Mouse (Mus musculus) neural tube, embryonic 11.5 days (tissue): ENCODE measurements around the gene Tns1. TPM values are rescaled to one million over a fixed set of nuclear protein-coding genes. Genes with fewer than 3 reads are reported as not detected.

ENCODE experiments used
- ATAC-seq: fragments of 200-750 bp; cut with Nextera tagmentation; 2 replicates; pipeline ENCODE4 v1.8.0; 2017; ENCODE audit warnings: moderate number of reproducible peaks, mild to moderate bottlenecking, moderate TSS enrichment, moderate library complexity; ENCODE audit not compliant: insufficient read depth, low FRiP score, low TSS enrichment
- DNase-seq: peaks from one replicate; pipeline ENCODE4 v3.0.0-alpha.2; 2015; ENCODE audit warnings: low spot score
- H3K27ac ChIP-seq: fragments of 300-500 bp; sonication (generic); 2 replicates; pipeline ENCODE4 v1.5.1; 2014; ENCODE audit warnings: low read depth, mild to moderate bottlenecking, low read length
- H3K27me3 ChIP-seq: fragments of 300-500 bp; sonication (generic); 2 replicates; pipeline ENCODE4 v1.6.1; 2014; ENCODE audit warnings: mild to moderate bottlenecking, low read length, mixed read lengths; ENCODE audit not compliant: control insufficient read depth, insufficient read depth
- H3K36me3 ChIP-seq: fragments of 300-500 bp; sonication (generic); 2 replicates; pipeline ENCODE4 v1.6.1; 2014; ENCODE audit warnings: mild to moderate bottlenecking, low read length, moderate library complexity, mixed read lengths; ENCODE audit not compliant: control insufficient read depth, insufficient read depth
- H3K4me1 ChIP-seq: fragments of 300-500 bp; sonication (generic); 2 replicates; pipeline ENCODE4 v1.6.1; 2014; ENCODE audit warnings: low read length, mixed read lengths; ENCODE audit not compliant: control insufficient read depth, insufficient read depth
- H3K4me2 ChIP-seq: fragments of 300-500 bp; sonication (generic); 2 replicates; pipeline ENCODE4 v1.6.1; 2014; ENCODE audit warnings: low read depth, mild to moderate bottlenecking, moderate library complexity
- H3K4me3 ChIP-seq: fragments of 300-500 bp; sonication (generic); 2 replicates; pipeline ENCODE4 v1.5.1; 2014; ENCODE audit warnings: low read depth, low read length
- H3K9ac ChIP-seq: fragments of 300-500 bp; sonication (generic); 2 replicates; pipeline ENCODE4 v1.6.1; 2014; ENCODE audit warnings: mild to moderate bottlenecking, low read length
- H3K9me3 ChIP-seq: fragments of 300-500 bp; sonication (generic); 2 replicates; pipeline ENCODE4 v1.6.1; 2016; ENCODE audit warnings: low read length; ENCODE audit not compliant: control insufficient read depth
- WGBS: fragments of 180-500 bp; shearing (Covaris S2); extraction: QIAGEN DNeasy Blood & Tissue Kit; methylation state at CpG from one replicate; pipeline ENCODE4 v1.1.7; 2014; 5-methylcytosine and 5-hydroxymethylcytosine counted together
- polyA plus RNA-seq: library from polyadenylated mRNA; unstranded; fragments of >200 nt; fragmentation: Nextera tagmentation; extraction: Ambion mirVana; gene quantifications from 2 replicates; pipeline ENCODE4 v1.2.1, GENCODE M21; 2014

The Tns1 gene
- polyA plus RNA-seq, 1 experiment from 2014 or later, result 17.9 TPM

GRCm38 (mm10) chr1:74066576-74066975 is 57.7 kb downstream of the Tns1 start:
- 91% methylated on average over 3 of the region's 3 CpGs for WGBS
- H3K4me1 ChIP-seq, result peaks cover 11% of the 10 kb centered on the region
- H3K4me3 ChIP-seq, result no peak overlapping the region
- H3K9ac ChIP-seq, result no peak overlapping the region
- no peak overlapping the region for H3K27ac ChIP-seq
- H3K4me2 ChIP-seq, result no peak overlapping the region
- H3K36me3 ChIP-seq, result no peaks in the 10 kb centered on the region
- 0 out of 2 replicates have a peak, but pooled peaks cover 12% of the 10 kb centered on the region for H3K27me3 ChIP-seq
- H3K9me3 ChIP-seq, result no peaks in the 10 kb centered on the region
- DNase-seq (no peak), ATAC-seq (no peak)

DNA sequence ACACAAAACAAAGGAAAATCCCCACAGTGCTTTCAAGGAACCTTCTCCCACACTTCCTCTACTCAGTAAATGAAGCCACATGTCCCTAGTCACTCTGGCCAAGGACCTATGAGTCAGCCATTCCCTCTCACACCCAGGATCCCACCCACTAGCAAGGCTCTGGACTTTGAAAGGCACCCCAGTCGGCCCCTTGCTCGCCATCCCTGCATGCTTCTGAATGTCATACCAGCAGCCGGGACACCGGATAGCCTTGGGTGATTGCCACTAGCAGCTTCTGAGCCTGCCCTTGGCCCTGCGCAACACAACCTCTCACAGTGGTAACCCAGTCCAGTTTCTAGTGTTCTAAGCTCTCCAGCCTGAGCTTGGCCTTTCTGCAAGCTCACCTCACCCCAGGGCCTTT is 58.2 kb downstream of the Tns1 start:
- no peak for ATAC-seq
- DNase-seq, result no peak
- 0 out of 2 replicates have a peak, but pooled peaks cover 12% of the 10 kb centered on the region for H3K27me3 ChIP-seq
- no peak overlapping the region for H3K9ac ChIP-seq
- H3K4me3 ChIP-seq, result no peak overlapping the region
- H3K27ac ChIP-seq, result no peak overlapping the region
- no peak overlapping the region for H3K4me2 ChIP-seq
- H3K36me3 ChIP-seq, result no peaks in the 10 kb centered on the region
- 87% methylated on average over 5 of the region's 5 CpGs for WGBS
- peaks cover 11% of the 10 kb centered on the region for H3K4me1 ChIP-seq
- H3K9me3 ChIP-seq, result no peaks in the 10 kb centered on the region

- Histone ChIP-seq H3K27me3 (no peaks in the 10 kb centered on the region), H3K4me1 (no peaks in the 10 kb centered on the region), H3K4me2 (no peak overlapping the region), H3K9ac (no peak overlapping the region), H3K9me3 (no peaks in the 10 kb centered on the region), H3K4me3 (no peak overlapping the region), H3K27ac (no peak overlapping the region), H3K36me3 (no peaks in the 10 kb centered on the region)
- no peak for DNase-seq
- 83% methylated on average over 6 of the region's 6 CpGs for WGBS
- no peak for ATAC-seq
Measured at GRCm38 (mm10) chr1:74060046-74060445, 64.2 kb downstream of the Tns1 start.

- H3K9ac ChIP-seq, result no peak overlapping the region
- DNase-seq (no peak), ATAC-seq (no peak)
- H3K4me3 ChIP-seq, result no peak overlapping the region
- H3K27me3 ChIP-seq, result no peaks in the 10 kb centered on the region
- H3K4me2 ChIP-seq, result no peak overlapping the region
- no peaks in the 10 kb centered on the region for H3K4me1 ChIP-seq
- no peaks in the 10 kb centered on the region for H3K36me3 ChIP-seq
- H3K9me3 ChIP-seq, result no peaks in the 10 kb centered on the region
- 91% methylated on average over 5 of the region's 5 CpGs for WGBS
- H3K27ac ChIP-seq, result no peak overlapping the region
Measured at GRCm38 (mm10) chr1:74059552-74059951, 64.7 kb downstream of the Tns1 start.

DNA sequence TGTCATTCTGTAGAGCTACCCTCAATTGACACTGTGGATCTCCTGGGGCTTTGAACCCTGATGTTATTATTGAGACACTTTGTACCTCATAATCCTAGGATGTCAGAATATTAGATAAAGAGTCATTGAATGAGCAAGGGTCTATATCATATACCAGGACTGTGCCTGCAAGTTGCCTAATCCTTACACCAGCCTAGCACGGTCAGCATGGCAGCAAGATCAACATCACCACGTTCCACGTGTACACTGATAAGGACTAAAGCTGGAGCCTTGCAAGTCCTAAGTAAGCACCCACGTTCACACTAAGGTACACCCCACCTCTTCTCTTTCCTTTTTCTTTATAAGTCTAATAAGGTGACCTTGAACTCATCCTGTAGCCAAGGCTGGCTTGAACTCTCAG is 65.5 kb downstream of the Tns1 start:
- Histone ChIP-seq H3K9me3 (no peaks in the 10 kb centered on the region), H3K4me1 (no peaks in the 10 kb centered on the region), H3K9ac (no peak overlapping the region), H3K36me3 (no peaks in the 10 kb centered on the region), H3K27ac (no peak overlapping the region), H3K27me3 (no peaks in the 10 kb centered on the region), H3K4me3 (no peak overlapping the region), H3K4me2 (no peak overlapping the region)
- DNase-seq (no peak), ATAC-seq (no peak)
- WGBS, result 90% methylated on average over 4 of the region's 4 CpGs

GRCm38 (mm10) chr1:74058309-74058708 is 65.9 kb downstream of the Tns1 start:
- H3K4me3 ChIP-seq, result no peak overlapping the region
- no peak for ATAC-seq
- no peak overlapping the region for H3K4me2 ChIP-seq
- H3K27me3 ChIP-seq, result no peaks in the 10 kb centered on the region
- H3K9ac ChIP-seq, result no peak overlapping the region
- H3K36me3 ChIP-seq, result no peaks in the 10 kb centered on the region
- no peaks in the 10 kb centered on the region for H3K4me1 ChIP-seq
- H3K9me3 ChIP-seq, result no peaks in the 10 kb centered on the region
- DNase-seq, result no peak
- WGBS, result 82% methylated on average over 4 of the region's 4 CpGs
- no peak overlapping the region for H3K27ac ChIP-seq

DNA sequence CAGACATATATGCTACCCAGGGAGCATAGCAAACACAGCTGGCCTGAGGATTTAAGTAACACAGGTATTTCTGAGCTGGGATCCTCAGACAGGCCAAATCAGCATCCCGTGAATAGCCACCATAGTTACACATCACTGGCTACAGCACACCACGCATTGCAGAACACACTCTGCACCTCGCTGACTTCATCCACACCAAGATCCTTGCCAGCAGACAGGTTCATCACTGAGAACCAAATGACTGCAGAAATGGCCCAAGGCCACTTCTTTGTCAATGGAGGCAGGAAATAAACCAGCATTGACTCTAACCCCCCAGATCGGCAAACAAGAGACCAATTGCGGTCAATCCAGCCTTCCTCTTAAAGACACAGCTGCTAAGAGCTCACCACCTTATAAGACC is 66.7 kb downstream of the Tns1 start:
- H3K9ac ChIP-seq, result no peak overlapping the region
- no peaks in the 10 kb centered on the region for H3K9me3 ChIP-seq
- H3K4me1 ChIP-seq, result no peaks in the 10 kb centered on the region
- no peak overlapping the region for H3K4me2 ChIP-seq
- no peak overlapping the region for H3K27ac ChIP-seq
- H3K36me3 ChIP-seq, result no peaks in the 10 kb centered on the region
- H3K4me3 ChIP-seq, result no peak overlapping the region
- no peak for ATAC-seq
- no peak for DNase-seq
- 83% methylated on average over 5 of the region's 5 CpGs for WGBS
- H3K27me3 ChIP-seq, result no peaks in the 10 kb centered on the region

DNA sequence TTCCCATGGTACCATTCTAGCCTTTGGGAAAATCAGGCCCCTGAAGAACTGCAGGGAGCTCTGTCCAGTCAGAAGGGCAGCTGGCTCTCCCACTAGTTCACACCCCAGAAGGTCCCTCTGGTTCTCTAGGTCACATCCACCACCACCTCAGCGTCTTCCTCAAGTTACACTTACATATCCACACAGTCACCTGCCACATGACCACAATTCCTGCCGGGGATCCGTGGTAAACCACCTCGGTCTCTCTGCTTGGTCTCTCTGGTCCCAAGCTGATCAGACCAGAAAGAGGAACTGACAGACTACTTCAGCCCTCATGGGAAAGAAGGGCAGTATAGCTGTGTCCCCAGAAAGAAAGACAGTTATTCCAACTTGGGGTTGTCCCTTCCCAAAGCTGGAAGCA is 68.7 kb downstream of the Tns1 start:
- Histone ChIP-seq H3K4me1 (no peaks in the 10 kb centered on the region), H3K27ac (no peak overlapping the region), H3K9ac (no peak overlapping the region), H3K4me3 (no peak overlapping the region), H3K36me3 (no peaks in the 10 kb centered on the region), H3K9me3 (no peaks in the 10 kb centered on the region), H3K4me2 (no peak overlapping the region), H3K27me3 (no peaks in the 10 kb centered on the region)
- 89% methylated on average over 4 of the region's 4 CpGs for WGBS
- DNase-seq (no peak), ATAC-seq (no peak)

DNA sequence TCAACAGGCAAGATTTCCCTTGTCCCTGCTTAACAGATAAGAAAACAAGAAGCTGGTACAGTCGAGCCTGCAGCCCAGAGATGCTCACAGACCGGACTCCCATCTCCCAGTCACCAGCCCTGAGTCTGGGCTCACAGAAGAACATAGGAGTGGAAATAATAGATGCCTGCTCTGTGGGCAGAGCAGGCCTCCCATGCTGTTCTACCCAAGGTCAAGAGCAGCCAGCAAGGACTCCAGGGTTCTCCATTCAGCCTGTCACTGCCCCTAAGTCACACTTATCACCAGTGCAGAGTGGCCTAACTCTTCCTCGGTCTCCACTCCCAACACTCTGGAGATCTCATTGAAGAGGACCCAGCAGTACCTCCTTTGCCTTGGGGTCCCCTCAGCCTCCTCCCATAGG is 69.8 kb downstream of the Tns1 start:
- Histone ChIP-seq H3K27ac (no peak overlapping the region), H3K4me1 (no peaks in the 10 kb centered on the region), H3K27me3 (no peaks in the 10 kb centered on the region), H3K9ac (no peak overlapping the region), H3K36me3 (no peaks in the 10 kb centered on the region), H3K4me2 (no peak overlapping the region), H3K4me3 (no peak overlapping the region), H3K9me3 (no peaks in the 10 kb centered on the region)
- WGBS, result 72% methylated on average over 3 of the region's 3 CpGs
- DNase-seq (no peak), ATAC-seq (no peak)
